In the genomic region with DNA sequence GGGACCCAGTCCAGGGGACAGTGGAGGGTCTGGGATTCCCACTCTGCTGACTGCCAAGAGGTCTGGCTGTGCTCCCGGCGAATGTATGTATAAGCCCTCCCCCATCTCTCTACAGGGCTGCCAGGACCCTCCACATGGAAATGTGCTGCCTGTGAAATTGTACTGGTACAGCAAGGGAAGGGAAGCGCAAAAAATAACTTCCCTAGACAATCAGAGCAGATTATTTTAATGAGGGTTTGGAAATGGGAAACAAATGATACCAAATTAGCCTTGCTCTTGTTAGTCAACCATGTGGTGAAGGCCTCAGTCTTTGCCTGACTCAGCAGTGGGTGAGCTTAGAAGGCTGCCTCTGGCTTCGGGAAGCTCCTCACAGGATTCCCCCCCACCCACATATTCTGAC, we compare ENCODE assay signal across 10 mouse cellular contexts.
A peak's percentile ranks its signal among the peaks of the same experiment; 100 is the strongest.
DNase-seq lines count a peak whose midpoint lies in the region; ATAC-seq lines count a peak whose summit lies in the region.
"Had no signal": no experiment of that assay in that cellular context is flagged by ENCODE, and none has a peak within 500 bp of the region (broad histone marks: within the 10 kb centered on the region; RNA-seq: fewer than 3 reads in every experiment).

No protein-coding gene starts in this region.

- H3K9me3 ChIP-seq in kidney, embryonic 16.5 days (ENCODE audit: low read length): no peaks in the 10 kb centered on the region
- no peaks in the 10 kb centered on the region for H3K9me3 ChIP-seq in embryonic facial prominence, embryonic 13.5 days
- no peaks in the 10 kb centered on the region for H3K9me3 ChIP-seq in hindbrain, embryonic 14.5 days (ENCODE audit: control insufficient read depth, low read length)
- H3K9me3 ChIP-seq in neural tube, embryonic 13.5 days: no peaks in the 10 kb centered on the region

- no peaks in the 10 kb centered on the region for H3K36me3 ChIP-seq in kidney, embryonic 16.5 days (ENCODE audit: insufficient read depth, low read length)
- no peaks in the 10 kb centered on the region for H3K36me3 ChIP-seq in embryonic facial prominence, embryonic 13.5 days
- H3K36me3 ChIP-seq in hindbrain, embryonic 14.5 days (replicated peaks; ENCODE audit: control insufficient read depth, insufficient read depth): no peaks in the 10 kb centered on the region
- H3K36me3 ChIP-seq in neural tube, embryonic 13.5 days: no peaks in the 10 kb centered on the region

- no peak overlapping the region for H3K4me2 ChIP-seq in kidney, embryonic 16.5 days (replicated peaks; ENCODE audit: low read depth, low read length)
- H3K4me2 ChIP-seq in embryonic facial prominence, embryonic 13.5 days: no peak overlapping the region
- H3K4me2 ChIP-seq in hindbrain, embryonic 14.5 days (replicated peaks): no peak overlapping the region
- no peak overlapping the region for H3K4me2 ChIP-seq in neural tube, embryonic 13.5 days

- H3K27me3 ChIP-seq in kidney, embryonic 16.5 days (ENCODE audit: insufficient read depth, low read length): no peaks in the 10 kb centered on the region
- no peaks in the 10 kb centered on the region for H3K27me3 ChIP-seq in embryonic facial prominence, embryonic 13.5 days
- H3K27me3 ChIP-seq in hindbrain, embryonic 14.5 days (ENCODE audit: control insufficient read depth, insufficient read depth, low read length): no peaks in the 10 kb centered on the region
- H3K27me3 ChIP-seq in neural tube, embryonic 13.5 days: no peaks in the 10 kb centered on the region

- no peak for DNase-seq in kidney, postnatal 25 days
- peak; percentile 48 for DNase-seq in hindbrain, embryonic 14.5 days (ENCODE audit: low spot score)
- no peak for DNase-seq in yolk sac, embryonic 10.5 days (ENCODE audit: low spot score)
- no peak for DNase-seq in gastrocnemius, postnatal 25 days
- DNase-seq in cerebellum, postnatal 36 days: no peak

- WGBS in kidney, embryonic 16.5 days: 67% methylated on average over 4 of the region's 4 CpGs
- 26% methylated on average over 4 of the region's 4 CpGs for WGBS in embryonic facial prominence, embryonic 13.5 days
- WGBS in hindbrain, embryonic 14.5 days: 25% methylated on average over 4 of the region's 4 CpGs
- 29% methylated on average over 4 of the region's 4 CpGs for WGBS in neural tube, embryonic 13.5 days

- peak; percentile 82; the same call in 1 of the 2 replicates for ATAC-seq in kidney, embryonic 16.5 days (ENCODE audit: low FRiP score, low TSS enrichment)
- peak; percentile 72; the same call in 1 of the 2 replicates for ATAC-seq in embryonic facial prominence, embryonic 13.5 days (ENCODE audit: insufficient number of reproducible peaks, insufficient read depth, low FRiP score, low TSS enrichment, low read depth)
- peak; percentile 87 for ATAC-seq in hindbrain, embryonic 14.5 days (ENCODE audit: low FRiP score)
- peak; percentile 72; the same call in 1 of the 2 replicates for ATAC-seq in neural tube, embryonic 13.5 days (ENCODE audit: low read depth)

- H3K9ac ChIP-seq in kidney, embryonic 16.5 days (replicated peaks; ENCODE audit: low read length): no peak overlapping the region
- H3K9ac ChIP-seq in embryonic facial prominence, embryonic 13.5 days: no peak overlapping the region
- H3K9ac ChIP-seq in hindbrain, embryonic 14.5 days: no peak overlapping the region
- H3K9ac ChIP-seq in neural tube, embryonic 13.5 days: no peak overlapping the region
- H3K9ac ChIP-seq: liver, embryonic 14.5 days had no signal

- H3K4me1 ChIP-seq in kidney, embryonic 16.5 days (ENCODE audit: insufficient read depth, low read length): no peaks in the 10 kb centered on the region
- H3K4me1 ChIP-seq in embryonic facial prominence, embryonic 13.5 days: peaks cover 20% of the 10 kb centered on the region
- peaks cover 39% of the 10 kb centered on the region for H3K4me1 ChIP-seq in hindbrain, embryonic 14.5 days (replicated peaks; ENCODE audit: control insufficient read depth, insufficient read depth, low read length)
- H3K4me1 ChIP-seq in neural tube, embryonic 13.5 days (replicated peaks): peaks cover 54% of the 10 kb centered on the region

- H3K4me3 ChIP-seq in kidney, embryonic 16.5 days (ENCODE audit: low read length): no peak overlapping the region
- no peak overlapping the region for H3K4me3 ChIP-seq in embryonic facial prominence, embryonic 13.5 days
- H3K4me3 ChIP-seq in hindbrain, embryonic 14.5 days (replicated peaks; ENCODE audit: low read length): no peak overlapping the region
- no peak overlapping the region for H3K4me3 ChIP-seq in neural tube, embryonic 13.5 days
- H3K4me3 ChIP-seq: erythroblast, embryonic 14.5 days had no signal

- no peak overlapping the region for H3K27ac ChIP-seq in kidney, embryonic 16.5 days (ENCODE audit: low read length)
- H3K27ac ChIP-seq in embryonic facial prominence, embryonic 13.5 days: peak overlapping the region; percentile 39; the same call in 1 of the 2 replicates
- H3K27ac ChIP-seq in hindbrain, embryonic 14.5 days: peak overlapping the region; percentile 75
- H3K27ac ChIP-seq in neural tube, embryonic 13.5 days (replicated peaks): peak overlapping the region; percentile 70
- H3K27ac ChIP-seq: liver, embryonic 14.5 days had no signal
